Mouse (Mus musculus) lung, adult 2 months (tissue): ENCODE measurements around the gene Ptpn7. TPM values are rescaled to one million over a fixed set of nuclear protein-coding genes. Genes with fewer than 3 reads are reported as not detected.

Experiments
- DNase-seq: peaks from one replicate; pipeline ENCODE4 v3.0.0; 2022
- H3K4me1 ChIP-seq: fragments of 200-500 bp; 2 replicates; pipeline ENCODE4 v1.6.1; 2011; ENCODE audit warnings: low read length; ENCODE audit not compliant: control insufficient read depth, insufficient read depth
- H3K4me3 ChIP-seq: fragments of 200-500 bp; replicated peaks from 2 replicates; pipeline ENCODE3; 2011; ENCODE audit warnings: low read depth, mild to moderate bottlenecking, control low read depth, low read length; ENCODE audit errors: extremely low read depth
- CTCF ChIP-seq: fragments of 200-500 bp; IDR thresholded peaks from 2 replicates; pipeline ENCODE4 v1.5.1; 2011; ENCODE audit warnings: mild to moderate bottlenecking, low read length, control low read depth; ENCODE audit not compliant: insufficient read depth
- POLR2A ChIP-seq: fragments of 200-500 bp; IDR thresholded peaks from 2 replicates; pipeline ENCODE4 v1.6.1; 2011; ENCODE audit warnings: low read depth, mild to moderate bottlenecking, control low read depth, low read length, borderline replicate concordance; ENCODE audit errors: extremely low read depth
- WGBS: fragments of 180-500 bp; shearing (Covaris S2); methylation state at CpG from one replicate; pipeline ENCODE4 v1.1.7; 2018; 5-methylcytosine and 5-hydroxymethylcytosine counted together
- polyA plus RNA-seq: library from polyadenylated mRNA; depleted of rRNA; stranded (reverse); fragments of >200 nt; gene quantifications from 2 replicates; pipeline ENCODE4 v1.2.3, GENCODE M21; 2012

Ptpn7 gene
- polyA plus RNA-seq, 1 experiment = 6.9 TPM

DNA sequence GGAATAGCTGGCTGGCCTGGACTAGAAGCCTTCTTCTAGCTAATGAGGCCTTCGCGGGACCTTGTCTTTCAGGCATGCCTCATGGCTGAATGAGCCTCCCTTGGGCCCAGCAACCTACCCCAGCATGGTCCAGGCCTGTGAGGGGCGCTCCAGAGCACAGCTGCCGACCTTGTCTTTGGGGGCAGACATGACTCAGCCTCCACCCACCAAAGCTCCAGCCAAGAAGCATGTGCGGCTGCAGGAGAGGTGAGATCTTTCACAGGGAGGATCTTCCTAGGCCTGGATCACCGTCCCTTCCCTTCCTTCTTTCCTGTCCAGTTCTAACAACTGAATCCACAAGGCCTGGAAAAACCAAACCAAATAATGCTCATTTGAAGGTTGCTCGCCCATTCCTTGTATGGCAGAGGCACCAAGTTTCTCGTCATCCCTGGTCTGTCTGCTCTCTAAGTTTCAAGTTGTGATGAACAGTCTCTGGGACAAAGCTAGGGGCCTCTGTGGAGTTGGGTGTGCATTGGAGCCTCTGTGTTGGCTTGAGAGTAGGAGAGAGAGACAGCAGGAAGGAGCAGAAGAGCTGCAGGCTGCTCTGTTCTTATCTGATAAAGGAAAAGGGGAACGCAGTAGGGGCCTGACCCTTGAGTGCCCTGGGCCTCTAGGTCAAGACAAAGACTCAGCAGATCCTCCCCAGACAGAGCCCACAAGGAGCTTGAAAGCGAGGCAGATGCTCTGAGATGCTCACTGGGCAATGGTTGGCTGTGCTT lies 1.4 kb downstream of the Ptpn7 start:
- DNase-seq = no peak
- Histone ChIP-seq H3K4me3 (no peak overlapping the region), H3K4me1 (peaks cover 9% of the 10 kb centered on the region)
- TF ChIP-seq POLR2A (no peak), CTCF (no peak)
- WGBS = 81% methylated on average over 10 of the region's 10 CpGs

DNA sequence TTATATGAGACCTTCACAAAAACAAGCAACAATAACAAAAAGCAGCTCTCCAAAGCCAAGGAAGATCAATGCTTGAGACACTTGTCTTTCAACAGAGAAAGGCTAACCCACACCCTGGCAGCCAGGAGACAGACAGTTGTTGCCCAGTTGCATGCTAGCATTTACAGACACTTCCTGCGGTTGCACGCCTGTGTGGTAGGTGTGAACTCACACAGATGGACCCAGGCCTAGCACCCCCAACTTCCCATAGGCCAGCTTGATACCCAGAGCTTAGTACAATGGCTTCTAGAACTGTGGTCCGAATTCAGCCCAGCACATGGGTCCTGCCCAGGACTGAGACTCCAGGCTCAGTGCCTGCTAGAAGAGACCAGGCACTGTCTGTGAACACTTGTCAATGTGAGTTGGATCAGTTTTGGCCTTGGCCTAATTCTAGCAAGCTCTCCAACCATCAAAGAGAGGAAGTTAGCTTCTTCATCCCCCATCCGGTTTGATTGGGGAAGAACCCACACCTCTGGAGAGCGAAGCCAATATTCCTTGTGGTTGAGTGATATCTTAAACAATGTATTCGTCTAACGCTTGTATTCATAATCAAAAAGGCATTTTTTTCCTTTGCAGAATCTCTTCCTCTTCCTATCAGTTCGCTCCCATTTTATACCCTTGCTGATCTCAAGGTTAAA lies 2.7 kb downstream of the Ptpn7 start:
- WGBS = 79% methylated on average over 8 of the region's 8 CpGs
- TF ChIP-seq POLR2A (no peak), CTCF (no peak)
- DNase-seq = no peak
- Histone ChIP-seq H3K4me3 (no peak overlapping the region), H3K4me1 (peaks cover 9% of the 10 kb centered on the region)

DNA sequence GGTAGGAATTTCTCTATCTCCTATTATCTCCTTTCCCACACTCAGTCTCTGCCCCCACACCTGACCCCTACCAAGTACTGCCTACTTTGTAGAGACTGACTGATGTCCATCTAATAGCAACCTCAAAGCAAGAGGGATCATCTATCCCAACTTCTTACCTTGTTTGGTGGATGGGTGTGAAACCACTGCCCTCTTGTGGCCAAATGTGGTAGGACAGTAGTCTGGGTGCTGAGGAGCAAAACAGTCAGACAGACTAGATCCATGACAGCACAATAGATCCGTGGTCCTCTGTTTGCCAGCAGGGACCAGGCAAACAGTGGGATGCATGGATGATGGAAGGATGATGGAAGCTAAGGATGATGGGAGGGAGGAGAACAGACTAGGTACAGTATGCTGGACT lies 4.0 kb downstream of the Ptpn7 start:
- DNase-seq = peak; percentile 56
- 0% methylated on average over 1 of the region's 1 CpGs for WGBS
- peak; percentile 79 for TF ChIP-seq CTCF
- TF ChIP-seq POLR2A = no peak

DNA sequence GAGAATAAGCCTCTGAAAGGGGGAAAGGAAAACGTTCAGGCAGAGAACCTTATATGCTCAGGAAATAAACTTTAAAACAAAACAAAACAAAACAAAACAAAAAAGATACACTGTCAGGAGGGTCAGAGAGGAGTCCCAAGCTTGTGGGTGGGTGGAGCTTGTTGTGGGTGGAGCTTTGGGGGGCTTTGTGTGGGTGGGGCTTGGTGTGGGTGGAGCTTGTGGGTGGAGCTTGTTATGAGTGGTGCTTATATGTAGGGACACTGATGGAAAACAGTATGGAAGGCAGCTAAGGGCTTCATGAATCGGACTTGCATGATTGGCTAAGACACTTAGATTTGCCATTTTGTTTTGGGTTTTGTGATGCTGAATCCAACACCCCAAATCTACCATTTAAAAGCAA lies 7.4 kb downstream of the Ptpn7 start:
- DNase-seq = no peak
- Histone ChIP-seq H3K4me1 (no peaks in the 10 kb centered on the region), H3K4me3 (no peak overlapping the region)
- 58% methylated on average over 2 of the region's 2 CpGs for WGBS
- no peak for TF ChIP-seq CTCF
- TF ChIP-seq POLR2A = no peak

More for the DNA sequence above, 4.0 kb downstream of the Ptpn7 start:
- Histone ChIP-seq H3K4me3 (no peak overlapping the region), H3K4me1 (peaks cover 6% of the 10 kb centered on the region; the same call in 1 of the 2 replicates)

DNA sequence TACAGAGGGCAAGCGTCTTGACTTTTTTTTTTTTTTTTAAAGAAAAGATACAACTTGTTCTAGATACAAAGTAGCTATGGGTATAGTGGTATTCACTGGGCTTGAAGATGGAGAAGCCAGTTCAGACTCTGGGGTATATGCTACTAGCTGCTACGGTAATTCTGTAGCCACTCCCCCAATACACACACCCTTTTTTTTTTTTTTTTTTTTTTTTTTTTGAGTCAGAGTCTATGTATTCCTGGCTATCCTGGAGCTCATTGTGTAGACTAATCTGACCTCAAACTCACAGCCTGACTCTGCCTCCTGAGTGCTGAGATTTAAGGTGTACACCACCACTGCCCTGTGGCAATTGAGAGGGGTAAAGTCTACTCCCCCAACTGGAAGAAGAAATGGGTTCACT lies 10.0 kb downstream of the Ptpn7 start:
- no peak overlapping the region for H3K4me3 ChIP-seq
- H3K4me1 ChIP-seq = peaks cover 5% of the 10 kb centered on the region; the same call in 1 of the 2 replicates
- 74% methylated on average over 2 of the region's 2 CpGs for WGBS
- TF ChIP-seq CTCF = no peak
- no peak for TF ChIP-seq POLR2A
- no peak for DNase-seq

DNA sequence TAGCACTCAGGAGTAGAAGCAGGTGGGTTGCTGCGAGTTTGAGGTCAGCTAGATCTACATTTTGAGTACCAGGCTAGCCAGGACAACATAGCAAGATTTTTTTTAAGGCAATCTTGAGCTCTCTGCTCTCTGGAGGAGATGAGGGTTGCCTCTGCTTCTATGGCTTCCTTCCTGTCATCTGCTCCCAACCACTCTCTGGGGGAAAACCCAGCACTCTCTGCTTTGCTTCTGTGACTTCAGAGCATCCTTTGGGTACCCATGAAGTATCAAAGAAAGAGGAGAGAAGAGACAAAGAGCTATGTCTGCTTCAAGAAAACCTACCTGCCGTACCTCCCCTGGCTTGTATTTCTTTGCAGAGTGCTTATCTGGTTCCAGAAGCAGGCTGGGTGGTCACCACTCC lies 11.4 kb downstream of the Ptpn7 start:
- TF ChIP-seq POLR2A (no peak), CTCF (no peak)
- no peak for DNase-seq
- Histone ChIP-seq H3K4me1 (peaks cover 5% of the 10 kb centered on the region), H3K4me3 (no peak overlapping the region)
- 83% methylated on average over 2 of the region's 2 CpGs for WGBS

DNA sequence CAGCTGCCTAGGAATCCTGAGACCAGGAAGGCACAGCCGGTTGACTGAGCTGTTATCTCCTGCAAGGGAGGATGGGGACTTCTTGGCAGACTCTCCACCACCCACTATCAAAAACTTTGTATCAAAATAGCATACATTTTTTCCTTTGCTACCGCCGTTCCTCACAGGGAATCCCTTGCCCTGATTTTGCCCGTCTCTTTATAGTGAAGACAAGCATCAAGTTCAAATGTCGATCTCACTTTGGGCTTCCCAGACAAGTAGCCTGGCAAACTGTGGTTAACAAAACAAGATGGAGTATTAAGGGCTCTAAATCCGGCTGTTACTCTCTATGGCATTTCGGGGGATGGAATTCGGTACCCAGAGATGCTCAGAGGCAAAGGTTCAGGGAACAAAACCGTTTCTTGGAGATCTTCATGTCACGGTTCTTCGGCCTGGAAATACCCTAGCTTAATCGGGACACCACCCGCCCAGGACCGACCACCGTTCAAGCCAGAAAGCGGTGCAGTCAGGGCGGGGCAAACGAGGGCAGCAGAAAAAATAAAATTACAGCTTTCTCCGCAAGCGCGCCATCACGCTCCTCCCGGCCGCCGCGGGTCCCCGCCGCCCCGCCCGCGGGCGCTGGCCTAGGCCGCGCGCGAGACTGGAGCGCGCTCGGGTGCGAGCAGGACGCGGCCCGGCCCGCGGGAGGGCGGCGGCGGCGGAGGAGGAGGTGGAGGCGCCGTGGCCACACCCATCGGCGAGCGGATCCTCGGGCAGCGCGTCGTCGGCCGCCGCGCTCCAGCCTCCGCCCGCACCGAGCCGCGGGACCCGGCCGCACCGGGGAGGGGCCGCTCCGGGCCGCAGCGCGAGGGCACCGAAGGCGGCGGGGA lies 13.8 kb downstream of the Ptpn7 start, which contains the start of gene Arl8a:
Arl8a (plus strand) TSS at position 748 of the 869 bp plus-strand sequence.
- 1% methylated on average over 78 of the region's 78 CpGs for WGBS

DNA sequence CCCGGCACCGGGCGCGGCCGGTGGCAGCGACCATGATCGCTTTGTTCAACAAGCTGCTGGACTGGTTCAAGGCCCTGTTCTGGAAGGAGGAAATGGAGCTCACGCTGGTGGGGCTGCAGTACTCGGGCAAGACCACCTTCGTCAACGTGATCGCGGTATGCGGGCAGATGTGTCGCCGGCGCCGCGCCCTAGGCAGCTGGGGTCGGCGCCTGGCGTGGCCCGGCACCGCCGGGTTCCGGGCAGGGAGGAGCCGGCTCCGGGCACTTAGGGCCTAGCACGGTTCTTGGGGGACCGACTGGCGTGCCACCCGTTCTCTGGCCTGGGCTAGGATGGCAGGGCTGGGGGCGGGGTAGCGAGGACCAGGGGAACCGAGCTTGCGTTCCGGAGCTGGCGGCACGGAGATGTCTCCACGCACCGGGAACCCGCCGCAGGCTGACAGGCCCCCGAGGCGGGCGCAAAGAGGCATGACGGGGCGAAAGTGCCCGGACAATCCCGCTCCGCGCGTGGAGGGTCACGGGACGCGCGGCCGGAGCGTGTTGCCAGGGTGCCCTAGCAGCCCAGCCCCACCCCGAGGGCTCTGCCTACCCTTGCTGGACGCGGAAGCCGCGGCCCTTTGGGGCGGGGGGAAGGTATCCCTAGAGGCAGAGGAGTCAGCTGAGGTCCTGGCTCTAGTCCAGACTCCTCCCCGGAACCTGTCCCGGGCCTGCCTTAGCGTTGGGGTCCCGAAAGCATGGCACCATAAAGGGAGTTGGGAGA lies 14.6 kb downstream of the Ptpn7 start:
- H3K4me1 ChIP-seq = peaks cover 5% of the 10 kb centered on the region
- WGBS = under 1% methylated on average over 69 of the region's 69 CpGs
- DNase-seq = peak; percentile 83
- peak overlapping the region; percentile 99 for H3K4me3 ChIP-seq
- TF ChIP-seq CTCF = no peak
- peak; percentile 54; the same call in 1 of the 2 replicates for TF ChIP-seq POLR2A

More for the DNA sequence above, 13.8 kb downstream of the Ptpn7 start, which contains the start of gene Arl8a:
- DNase-seq = peak; percentile 79
- Histone ChIP-seq H3K4me1 (peaks cover 5% of the 10 kb centered on the region), H3K4me3 (peak within 1 kb of the TSS; percentile 99)
- TF ChIP-seq POLR2A (peak; percentile 28; the same call in 1 of the 2 replicates), CTCF (no peak)
